9 mouse cellular contexts compared by ENCODE assay signal in the genomic region with DNA sequence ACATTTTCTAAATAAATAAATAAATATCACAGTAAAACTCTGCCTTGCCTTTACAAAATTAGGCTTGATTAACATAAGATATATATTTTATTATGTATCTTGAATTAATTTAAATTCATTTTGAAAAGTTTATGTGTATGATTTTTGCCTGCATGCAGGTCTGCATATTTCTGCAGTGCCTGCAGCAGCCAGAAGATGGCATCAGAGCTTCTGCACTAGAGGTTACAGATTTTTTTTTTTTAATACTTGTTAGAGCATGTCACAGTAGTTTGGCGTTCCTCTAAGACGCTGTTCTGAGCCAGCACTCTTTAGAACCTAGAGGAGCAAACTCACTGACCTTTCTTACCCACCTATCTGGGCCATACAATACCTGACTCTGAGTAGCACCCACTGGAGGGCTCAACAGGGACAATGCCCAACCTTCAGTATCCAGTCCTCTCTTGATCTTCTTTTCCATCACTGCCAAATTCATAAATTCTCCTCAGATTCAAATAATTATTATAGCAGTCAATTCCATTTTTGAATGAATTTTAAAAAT. TPM values are rescaled to one million over a fixed set of nuclear protein-coding genes. Genes with fewer than 3 reads are reported as not detected.
DNase-seq lines count a peak whose midpoint lies in the region; ATAC-seq lines count a peak whose summit lies in the region.
"Had no signal": no experiment of that assay in that cellular context is flagged by ENCODE, and none has a peak within 500 bp of the region (broad histone marks: within the 10 kb centered on the region; RNA-seq: fewer than 3 reads in every experiment).

No protein-coding gene starts in this region.

- H3K4me1 ChIP-seq in liver, embryonic 12.5 days, result no peaks in the 10 kb centered on the region
- H3K4me1 ChIP-seq in limb, embryonic 11.5 days (ENCODE audit: control insufficient read depth, insufficient read depth, low read length), result no peaks in the 10 kb centered on the region

- no peaks in the 10 kb centered on the region for H3K9me3 ChIP-seq in liver, embryonic 12.5 days (replicated peaks)
- no peaks in the 10 kb centered on the region for H3K9me3 ChIP-seq in limb, embryonic 11.5 days (ENCODE audit: control insufficient read depth, low read length)

- 24% methylated on average over 2 of the region's 2 CpGs for whole genome bisulfite sequencing in liver, embryonic 12.5 days (ENCODE audit: insufficient replicate concordance)
- 41% methylated on average over 2 of the region's 2 CpGs for WGBS in limb, embryonic 11.5 days

- no peak for ATAC-seq in liver, embryonic 12.5 days
- peak; percentile 63 for ATAC-seq in inflammation-experienced regulatory T-cells, adult 6 months
- no peak for ATAC-seq in limb, embryonic 11.5 days (ENCODE audit: insufficient number of reproducible peaks, low FRiP score, low TSS enrichment, low read depth)
- ATAC-seq in monocyte, adult 5-6 weeks (replicated peaks; ENCODE audit: insufficient number of reproducible peaks, low FRiP score, low TSS enrichment, poor library complexity, severe bottlenecking), result no peak

- no peak overlapping the region for H3K4me3 ChIP-seq in liver, embryonic 12.5 days
- H3K4me3 ChIP-seq in limb, embryonic 11.5 days (ENCODE audit: low read depth, low read length), result no peak overlapping the region

- no peaks in the 10 kb centered on the region for H3K36me3 ChIP-seq in liver, embryonic 12.5 days
- no peaks in the 10 kb centered on the region for H3K36me3 ChIP-seq in limb, embryonic 11.5 days (ENCODE audit: control insufficient read depth, insufficient read depth, low read length)

- peak; percentile 38 for DNase-seq in liver
- DNase-seq in ZHBTc4 (ENCODE audit: low read depth, low spot score), result peak; percentile 26
- peak; percentile 52 for DNase-seq in embryo, embryonic 10 days (ENCODE audit: low spot score)
- DNase-seq in limb, embryonic 11.5 days (ENCODE audit: low spot score), result peak; percentile 72
- peak; percentile 78 for DNase-seq in right cerebral cortex, postnatal 4 days

- no peak overlapping the region for H3K9ac ChIP-seq in liver, embryonic 12.5 days
- no peak overlapping the region for H3K9ac ChIP-seq in limb, embryonic 11.5 days (ENCODE audit: low read length)

- no peak overlapping the region for H3K27ac ChIP-seq in liver, embryonic 12.5 days
- no peak overlapping the region for H3K27ac ChIP-seq in limb, embryonic 11.5 days (replicated peaks; ENCODE audit: low read depth, low read length)
- H3K27ac ChIP-seq: macrophage had no signal

- no peaks in the 10 kb centered on the region for H3K27me3 ChIP-seq in liver, embryonic 12.5 days (replicated peaks)
- H3K27me3 ChIP-seq in limb, embryonic 11.5 days (ENCODE audit: control insufficient read depth, insufficient read depth, low read length), result no peaks in the 10 kb centered on the region

- H3K4me2 ChIP-seq in liver, embryonic 12.5 days, result no peak overlapping the region
- no peak overlapping the region for H3K4me2 ChIP-seq in limb, embryonic 11.5 days (ENCODE audit: low read depth, severe bottlenecking)

RNA-seq across cellular contexts. Expression of a gene that starts 8.7 kb away (rescaled TPM):
- polyA plus RNA-seq in liver, embryonic 12.5 days (2016; fragmentation: Nextera tagmentation; extraction: Ambion mirVana), result 0.77 and 1.2 TPM in 2 replicates
- 1 to 10 TPM in 1 of 3 experiments, under 1 TPM in 1, not detected in 1; 0.12 to 2.3 TPM for polyA plus RNA-seq in inflammation-experienced regulatory T-cells, adult 6 months (2017; shearing (Covaris generic))
- polyA plus RNA-seq in limb, embryonic 11.5 days (2014; fragmentation: Nextera tagmentation; extraction: Ambion mirVana), result 12.3 and 14.9 TPM in 2 replicates
- total RNA-seq in monocyte, adult 5-6 weeks (2017), result not detected in 3 replicates
- polyA plus RNA-seq: macrophage had no signal

Comparison
In these comparisons a context has a peak if more than half of its experiments do, and no peak if none do; other contexts are left out.
1. DNase-seq: peak in every context shown above with its lines; median percentile 78 in right cerebral cortex, postnatal 4 days; 72 in limb, embryonic 11.5 days; 52 in embryo, embryonic 10 days; 38 in liver; 26 in ZHBTc4.